Mouse (Mus musculus) lung, adult 10 weeks (tissue): ENCODE data around the gene Gm28360. TPM values are rescaled to one million over a fixed set of nuclear protein-coding genes. Genes with fewer than 3 reads are reported as not detected.

Experiments
- polyA plus RNA-seq: library from polyadenylated mRNA; stranded (reverse); fragments of 350-450 nt; fragmentation: Illumina TruSeq; extraction: RNeasy Lipid Tissue Mini Kit (QIAGEN cat#74804); gene quantifications from one replicate; pipeline ENCODE4 v1.2.3, GENCODE M21; 2014; ENCODE audit warnings: low read depth, low replicate concordance; ENCODE audit not compliant: insufficient read depth

Gm28360 gene
- polyA plus RNA-seq, result not detected

DNA sequence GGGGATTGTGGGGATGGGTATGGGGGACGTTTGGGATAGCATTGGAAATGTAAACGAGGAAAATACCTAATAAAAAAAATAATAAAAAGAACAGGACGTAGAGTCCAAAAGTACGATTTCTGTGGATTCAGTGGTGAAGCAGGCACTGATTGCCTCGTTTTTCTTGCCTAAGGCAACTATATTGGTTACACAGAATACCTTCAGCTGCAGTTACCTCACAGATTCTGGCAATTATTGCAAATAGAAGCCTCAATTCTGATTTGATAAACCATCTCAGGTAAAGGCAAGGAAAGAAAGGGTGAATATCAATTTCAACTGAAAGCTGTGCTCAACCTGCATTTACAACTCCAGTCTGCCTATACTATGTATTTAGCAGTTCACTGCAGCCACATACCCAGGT, at the start of gene Gm28360:
TSS of gene Gm28360 (plus strand) at position 301 of the 400 bp plus-strand sequence.

DNA sequence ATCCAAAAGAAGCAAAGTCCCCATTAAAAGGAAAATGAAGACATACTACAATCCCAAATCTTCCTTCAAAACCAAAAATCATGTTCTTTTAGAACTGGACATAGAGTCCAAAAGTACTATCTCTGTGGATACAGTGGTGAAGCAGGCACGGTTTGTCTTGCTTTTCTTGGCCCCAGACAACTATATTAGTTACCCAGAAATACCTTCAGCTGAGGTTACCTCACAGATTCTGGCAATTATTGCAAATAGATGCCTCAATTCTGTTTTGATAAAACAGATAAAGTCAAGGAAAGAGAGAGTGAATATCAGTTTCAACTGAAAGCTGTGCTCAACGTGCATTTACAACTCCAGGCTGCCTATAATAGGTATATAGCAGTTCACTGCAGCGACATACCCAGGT, 49.0 kb upstream of the Gm28360 start, which contains the start of gene B020011L13Rik:
TSS of gene B020011L13Rik (plus strand) at position 301 of the 400 bp plus-strand sequence.

Other genes starting within 250 kb of the Gm28360 start
- not detected for gene Gm28363, start 132.9 kb upstream of the Gm28360 start, polyA plus RNA-seq
- gene B020011L13Rik, start 48.9 kb upstream of the Gm28360 start, polyA plus RNA-seq, result not detected
- not detected for gene Gm28168, start 97.9 kb downstream of the Gm28360 start, polyA plus RNA-seq
- not detected for gene Gm7145, start 135.9 kb downstream of the Gm28360 start, polyA plus RNA-seq